Mouse (Mus musculus): ENCODE data around the gene Tnfrsf12a. TPM values are rescaled to one million over a fixed set of nuclear protein-coding genes. Genes with fewer than 3 reads are reported as not detected.

Gene Tnfrsf12a
- polyA plus RNA-seq, 1 experiment from 2014 or later, result 3.3 TPM

DNA sequence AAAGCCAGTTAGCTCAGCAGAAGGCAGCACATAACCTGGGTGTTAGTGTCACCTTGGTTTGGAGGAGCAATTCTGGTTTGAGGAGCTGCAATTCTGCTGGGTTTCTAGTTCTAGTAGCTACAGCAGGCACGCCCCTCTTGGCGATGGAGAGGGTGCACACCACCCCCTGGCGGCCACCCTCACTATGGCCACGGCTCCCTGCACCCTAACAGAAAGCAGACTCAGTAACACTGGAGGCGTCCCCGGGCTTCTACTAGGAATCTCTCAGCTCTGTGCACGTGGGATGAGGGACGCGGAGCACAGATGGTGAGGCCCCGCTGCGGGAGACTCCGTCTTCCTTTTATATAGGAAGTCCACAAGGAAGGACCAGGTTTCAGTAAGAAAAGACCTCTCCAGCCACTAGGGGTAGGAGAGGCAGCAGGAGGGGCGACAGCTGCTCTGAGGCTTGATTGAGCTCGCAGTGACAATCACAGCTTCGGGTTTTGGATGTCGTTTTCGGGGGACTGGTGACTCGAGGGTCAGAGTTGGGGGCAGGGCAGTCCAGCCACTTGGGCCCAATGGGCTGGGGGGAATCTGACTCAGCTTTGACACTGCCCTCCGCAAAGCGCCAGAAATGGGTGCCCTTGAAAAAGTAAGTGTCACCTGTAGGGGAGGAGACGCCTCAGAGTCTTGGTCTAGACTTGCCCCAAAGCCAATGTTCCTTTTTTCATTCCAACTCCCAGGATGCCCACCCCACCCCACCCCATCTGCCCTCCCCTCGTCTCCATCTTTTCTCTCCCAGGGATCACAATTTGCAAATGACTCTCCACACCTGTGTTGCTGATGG is 46.9 kb downstream of the Tnfrsf12a start:
- no peak overlapping the region for H3K27ac ChIP-seq (replicated peaks)

DNA sequence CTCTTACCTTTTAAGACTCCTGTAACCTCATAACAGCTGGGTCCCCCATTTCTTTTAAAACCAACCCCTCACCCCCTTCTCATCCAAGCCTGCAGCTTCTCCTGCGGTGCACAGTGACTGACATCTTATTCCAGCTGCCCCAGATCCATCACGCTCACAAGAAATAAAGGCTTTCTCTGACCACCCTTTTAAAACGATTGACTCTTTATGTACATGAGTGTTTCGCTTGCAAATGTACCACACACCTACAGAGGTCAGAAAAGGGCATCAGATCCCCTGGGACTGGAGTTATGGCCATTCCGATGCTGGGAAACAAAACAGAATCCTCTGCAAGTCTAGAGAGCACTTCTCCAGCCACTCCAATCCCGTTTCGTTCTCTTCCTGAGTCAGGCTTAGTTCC is 49.5 kb downstream of the Tnfrsf12a start:
- H3K27me3 ChIP-seq, result no peaks in the 10 kb centered on the region
- H3K4me1 ChIP-seq (replicated peaks), result 0 out of 2 replicates have a peak, but pooled peaks cover 2% of the 10 kb centered on the region
- no peak overlapping the region for H3K9ac ChIP-seq
- ATAC-seq (ENCODE audit: low FRiP score, low read depth), result no peak
- no peak overlapping the region for H3K4me2 ChIP-seq
- no peaks in the 10 kb centered on the region for H3K9me3 ChIP-seq
- no peaks in the 10 kb centered on the region for H3K36me3 ChIP-seq
- H3K27ac ChIP-seq (replicated peaks), result no peak overlapping the region
- 37% methylated on average over 7 of the region's 7 CpGs for WGBS
- H3K4me3 ChIP-seq, result no peak overlapping the region

More for the DNA sequence above, 46.9 kb downstream of the Tnfrsf12a start:
- Histone ChIP-seq H3K4me2 (peak overlapping the region; percentile 45), H3K36me3 (no peaks in the 10 kb centered on the region), H3K4me3 (peak overlapping the region; percentile 17; the same call in 1 of the 2 replicates), H3K27me3 (no peaks in the 10 kb centered on the region), H3K4me1 (replicated peaks) (0 out of 2 replicates have a peak, but pooled peaks cover 2% of the 10 kb centered on the region), H3K9ac (no peak overlapping the region), H3K9me3 (no peaks in the 10 kb centered on the region)
- ATAC-seq (ENCODE audit: low FRiP score, low read depth), result peak; percentile 72
- 19% methylated on average over 22 of the region's 22 CpGs for WGBS

Other genes with a start within 250 kb of the Tnfrsf12a start
- not detected in 2 replicates for gene Vmn2r117, start 197.8 kb downstream of the Tnfrsf12a start, polyA plus RNA-seq (2015; fragmentation: Nextera tagmentation; extraction: Ambion mirVana)
- gene Zfp213, start 113.2 kb downstream of the Tnfrsf12a start, polyA plus RNA-seq (2015; fragmentation: Nextera tagmentation; extraction: Ambion mirVana), result 17.3 and 19.8 TPM in 2 replicates
- 24.3 and 29.3 TPM in 2 replicates for gene Zfp13, start 78.0 kb downstream of the Tnfrsf12a start, polyA plus RNA-seq (2015; fragmentation: Nextera tagmentation; extraction: Ambion mirVana)
- gene Zscan10, start 76.6 kb downstream of the Tnfrsf12a start, polyA plus RNA-seq (2015; fragmentation: Nextera tagmentation; extraction: Ambion mirVana), result 0.05 and 0.25 TPM in 2 replicates
- 1.7 TPM in 2 replicates for gene Mmp25, start 32.2 kb downstream of the Tnfrsf12a start, polyA plus RNA-seq (2015; fragmentation: Nextera tagmentation; extraction: Ambion mirVana)
- 0.13 TPM in 1 of 2 replicates, not detected in the other for gene Bicdl2, start 17.0 kb downstream of the Tnfrsf12a start, polyA plus RNA-seq (2015; fragmentation: Nextera tagmentation; extraction: Ambion mirVana)
- 127 and 138 TPM in 2 replicates for gene Hcfc1r1, start 3.9 kb downstream of the Tnfrsf12a start, polyA plus RNA-seq (2015; fragmentation: Nextera tagmentation; extraction: Ambion mirVana)
- 40.5 and 43.5 TPM in 2 replicates for gene Thoc6, start 3.6 kb downstream of the Tnfrsf12a start, polyA plus RNA-seq (2015; fragmentation: Nextera tagmentation; extraction: Ambion mirVana)
- 0.38 and 0.66 TPM in 2 replicates for gene Cldn6, start 1.8 kb upstream of the Tnfrsf12a start, polyA plus RNA-seq (2015; fragmentation: Nextera tagmentation; extraction: Ambion mirVana)
- 1.2 and 1.8 TPM in 2 replicates for gene Cldn9, start 6.6 kb upstream of the Tnfrsf12a start, polyA plus RNA-seq (2015; fragmentation: Nextera tagmentation; extraction: Ambion mirVana)
- gene 1520401A03Rik, start 45.3 kb upstream of the Tnfrsf12a start, polyA plus RNA-seq (2015; fragmentation: Nextera tagmentation; extraction: Ambion mirVana), result 0.13 and 0.41 TPM in 2 replicates
- gene Pkmyt1, start 48.9 kb upstream of the Tnfrsf12a start, polyA plus RNA-seq (2015; fragmentation: Nextera tagmentation; extraction: Ambion mirVana), result 19.8 and 21.8 TPM in 2 replicates
- 67.0 and 75.2 TPM in 2 replicates for gene Paqr4, start 63.4 kb upstream of the Tnfrsf12a start, polyA plus RNA-seq (2015; fragmentation: Nextera tagmentation; extraction: Ambion mirVana)
- 1.5 TPM in 2 replicates for gene Kremen2, start 68.4 kb upstream of the Tnfrsf12a start, polyA plus RNA-seq (2015; fragmentation: Nextera tagmentation; extraction: Ambion mirVana)
- gene Flywch1, start 94.1 kb upstream of the Tnfrsf12a start, polyA plus RNA-seq (2015; fragmentation: Nextera tagmentation; extraction: Ambion mirVana), result 204 and 209 TPM in 2 replicates
- 79.4 and 83.9 TPM in 2 replicates for gene Flywch2, start 108.6 kb upstream of the Tnfrsf12a start, polyA plus RNA-seq (2015; fragmentation: Nextera tagmentation; extraction: Ambion mirVana)
- 480 and 502 TPM in 2 replicates for gene Srrm2, start 113.1 kb upstream of the Tnfrsf12a start, polyA plus RNA-seq (2015; fragmentation: Nextera tagmentation; extraction: Ambion mirVana)
- 1,257 and 1,293 TPM in 2 replicates for gene Elob, start 151.7 kb upstream of the Tnfrsf12a start, polyA plus RNA-seq (2015; fragmentation: Nextera tagmentation; extraction: Ambion mirVana)
- gene Prss33, start 158.6 kb upstream of the Tnfrsf12a start, polyA plus RNA-seq (2015; fragmentation: Nextera tagmentation; extraction: Ambion mirVana), result 0.17 and 0.35 TPM in 2 replicates
- gene Prss32, start 166.4 kb upstream of the Tnfrsf12a start, polyA plus RNA-seq (2015; fragmentation: Nextera tagmentation; extraction: Ambion mirVana), result not detected in 2 replicates
- gene Prss41, start 166.7 kb upstream of the Tnfrsf12a start, polyA plus RNA-seq (2015; fragmentation: Nextera tagmentation; extraction: Ambion mirVana), result 1.3 and 1.8 TPM in 2 replicates
- gene Prss21, start 190.6 kb upstream of the Tnfrsf12a start, polyA plus RNA-seq (2015; fragmentation: Nextera tagmentation; extraction: Ambion mirVana), result not detected in 2 replicates
- gene Dcpp1, start 203.4 kb upstream of the Tnfrsf12a start, polyA plus RNA-seq (2015; fragmentation: Nextera tagmentation; extraction: Ambion mirVana), result not detected in 2 replicates
- not detected in 2 replicates for gene Dcpp2, start 203.4 kb upstream of the Tnfrsf12a start, polyA plus RNA-seq (2015; fragmentation: Nextera tagmentation; extraction: Ambion mirVana)
- gene Dcpp3, start 240.0 kb upstream of the Tnfrsf12a start, polyA plus RNA-seq (2015; fragmentation: Nextera tagmentation; extraction: Ambion mirVana), result not detected in 2 replicates

Measured in hindbrain, embryonic 15.5 days (tissue).